Mouse (Mus musculus): ENCODE results near the gene 2200002D01Rik.

- TF ChIP-seq CTCF (IDR thresholded peaks at IDR 0.05; ENCODE audit: low read depth) (no peak), EP300 (IDR thresholded peaks at IDR 0.05; ENCODE audit: low read depth) (no peak)
These were observed 47.8 kb upstream of the 2200002D01Rik start for GRCm38 (mm10) chr7:29295861-29296647.
